Mouse (Mus musculus) C2C12 (cell line): ENCODE measurements at regions not wholly inside any gene's neighbourhood (a gene's known extent, or its start where the extent isn't known, plus 50 kb on each side); places are given as distances from the start of the nearest gene placed in this dataset.

Experiments used
- CEBPB ChIP-seq: IDR thresholded peaks from one replicate; pipeline ENCODE4 v1.6.1; 2011; ENCODE audit warnings: low read depth, mild to moderate bottlenecking, control low read depth, moderate library complexity
- CTCF ChIP-seq: IDR thresholded peaks from one replicate; pipeline ENCODE4 v1.5.1; 2011; ENCODE audit not compliant: control insufficient read depth, insufficient read depth, insufficient read length
- MAX ChIP-seq: IDR thresholded peaks from one replicate; pipeline ENCODE4 v1.6.1; 2011; ENCODE audit warnings: mild to moderate bottlenecking, control low read depth
- MYOD1 ChIP-seq: IDR thresholded peaks from one replicate; pipeline ENCODE4 v1.6.1; 2011; ENCODE audit warnings: low read depth; ENCODE audit not compliant: control insufficient read depth, insufficient read length

- TF ChIP-seq CTCF, result no peak
- no peak for TF ChIP-seq CEBPB
- no peak for TF ChIP-seq MYOD1
- no peak for TF ChIP-seq MAX
Measured at GRCm38 (mm10) chr16:87220611-87221010, 133.4 kb upstream of the N6amt1 start.
